Mouse (Mus musculus): Measurements from ENCODE around the gene Zfp933.
"Not testable (repeated sequence)": the region's sequence is repeated elsewhere in the genome, so short reads cannot be mapped to it uniquely, and the experiment has no call there.

GRCm38 (mm10) chr4:147791729-147792128 is 56.4 kb downstream of the Zfp933 start:
- TF ChIP-seq POLR2A (IDR thresholded peaks at IDR 0.05; ENCODE audit: low read depth, low read length); CTCF (IDR thresholded peaks at IDR 0.05; ENCODE audit: extremely low read depth, insufficient read depth, insufficient read length, insufficient replicate concordance): not testable (repeated sequence)

Data from spleen, adult 2 months (tissue).